ENCODE assay signal across 26 mouse cellular contexts in the genomic region with DNA sequence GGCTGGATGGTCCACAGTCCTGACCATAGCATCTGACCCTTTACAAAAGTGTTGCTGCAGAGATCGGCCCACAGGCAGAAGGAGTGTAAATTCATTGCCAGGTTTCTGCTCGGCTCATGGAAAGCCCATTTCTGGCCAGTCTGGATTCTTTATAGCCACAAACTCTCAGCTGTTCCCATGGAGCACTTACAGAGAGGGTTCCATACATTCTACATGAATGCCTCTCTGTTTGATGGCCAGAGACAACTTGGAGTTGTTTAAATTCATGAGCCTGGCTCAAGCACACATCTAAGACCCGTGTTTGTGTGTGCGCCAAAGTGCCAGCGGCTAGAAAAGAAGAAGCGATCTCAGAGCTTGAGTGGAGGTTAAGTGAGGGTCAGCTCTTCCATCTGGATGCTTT. TPM values are rescaled to one million over a fixed set of nuclear protein-coding genes. Genes with fewer than 3 reads are reported as not detected.
DNase-seq lines count a peak whose midpoint lies in the region; ATAC-seq and TF ChIP-seq lines count a peak whose summit lies in the region.
"Had no signal": no experiment of that assay in that cellular context is flagged by ENCODE, and none has a peak within 500 bp of the region (broad histone marks: within the 10 kb centered on the region; RNA-seq: fewer than 3 reads in every experiment).

No protein-coding gene starts in this region.

- no peaks in the 10 kb centered on the region for H3K9me3 ChIP-seq in heart, embryonic 10.5 days
- H3K9me3 ChIP-seq in lung, embryonic 15.5 days: no peaks in the 10 kb centered on the region
- no peaks in the 10 kb centered on the region for H3K9me3 ChIP-seq in lung, postnatal 0 days (ENCODE audit: low read length)
- no peaks in the 10 kb centered on the region for H3K9me3 ChIP-seq in embryonic facial prominence, embryonic 13.5 days
- H3K9me3 ChIP-seq in limb, embryonic 15.5 days: no peaks in the 10 kb centered on the region
- H3K9me3 ChIP-seq: heart, embryonic 12.5 days; hindbrain, embryonic 10.5 days; intestine, embryonic 15.5 days; liver, embryonic 12.5 days; midbrain, embryonic 10.5 days had no signal

- no peak overlapping the region for H3K4me2 ChIP-seq in lung, embryonic 15.5 days
- no peak overlapping the region for H3K4me2 ChIP-seq in lung, postnatal 0 days (replicated peaks; ENCODE audit: low read depth, low read length)
- H3K4me2 ChIP-seq in embryonic facial prominence, embryonic 13.5 days: no peak overlapping the region
- H3K4me2 ChIP-seq in limb, embryonic 15.5 days: no peak overlapping the region
- H3K4me2 ChIP-seq: heart, embryonic 12.5 days; intestine, embryonic 15.5 days; liver, embryonic 12.5 days had no signal

- TF ChIP-seq EP300 in lung, postnatal 0 days (IDR thresholded peaks at IDR 0.05): no peak

- H3K36me3 ChIP-seq in heart, embryonic 10.5 days: peaks cover 71% of the 10 kb centered on the region
- H3K36me3 ChIP-seq in lung, embryonic 15.5 days: peaks cover 35% of the 10 kb centered on the region
- H3K36me3 ChIP-seq in lung, postnatal 0 days (ENCODE audit: insufficient read depth, low read length): peaks cover 31% of the 10 kb centered on the region
- H3K36me3 ChIP-seq in embryonic facial prominence, embryonic 13.5 days: peaks cover 77% of the 10 kb centered on the region
- H3K36me3 ChIP-seq in limb, embryonic 15.5 days: peaks cover 78% of the 10 kb centered on the region

- H3K27ac ChIP-seq in heart, embryonic 10.5 days: peak overlapping the region; percentile 62; the same call in 1 of the 2 replicates
- peak overlapping the region; percentile 33; the same call in 1 of the 2 replicates for H3K27ac ChIP-seq in lung, embryonic 15.5 days
- H3K27ac ChIP-seq in lung, postnatal 0 days (ENCODE audit: low read length): no peak overlapping the region
- H3K27ac ChIP-seq in embryonic facial prominence, embryonic 13.5 days: peak overlapping the region; percentile 52
- peak overlapping the region; percentile 38 for H3K27ac ChIP-seq in limb, embryonic 15.5 days
- H3K27ac ChIP-seq: hindbrain, embryonic 10.5 days; hindbrain, postnatal 0 days; intestine, embryonic 15.5 days; liver, embryonic 12.5 days; midbrain, embryonic 10.5 days had no signal

- no peaks in the 10 kb centered on the region for H3K27me3 ChIP-seq in heart, embryonic 10.5 days (ENCODE audit: insufficient read depth, poor library complexity, severe bottlenecking)
- H3K27me3 ChIP-seq in lung, embryonic 15.5 days: no peaks in the 10 kb centered on the region
- H3K27me3 ChIP-seq in lung, postnatal 0 days (replicated peaks; ENCODE audit: insufficient read depth, low read length): no peaks in the 10 kb centered on the region
- H3K27me3 ChIP-seq in embryonic facial prominence, embryonic 13.5 days: no peaks in the 10 kb centered on the region
- no peaks in the 10 kb centered on the region for H3K27me3 ChIP-seq in limb, embryonic 15.5 days
- H3K27me3 ChIP-seq: heart, embryonic 12.5 days; intestine, embryonic 15.5 days; liver, embryonic 12.5 days; Patski had no signal

- WGBS in heart, embryonic 10.5 days: 82% methylated on average over 6 of the region's 6 CpGs
- WGBS in lung, embryonic 15.5 days: 38% methylated on average over 6 of the region's 6 CpGs
- WGBS in lung, postnatal 0 days: 47% methylated on average over 6 of the region's 6 CpGs
- 66% methylated on average over 6 of the region's 6 CpGs for WGBS in embryonic facial prominence, embryonic 13.5 days
- 55% methylated on average over 6 of the region's 6 CpGs for WGBS in limb, embryonic 15.5 days

- no peak overlapping the region for H3K9ac ChIP-seq in lung, embryonic 15.5 days
- H3K9ac ChIP-seq in lung, postnatal 0 days (replicated peaks; ENCODE audit: low read depth): no peak overlapping the region
- no peak overlapping the region for H3K9ac ChIP-seq in embryonic facial prominence, embryonic 13.5 days
- H3K9ac ChIP-seq in limb, embryonic 15.5 days: no peak overlapping the region
- H3K9ac ChIP-seq: heart, embryonic 12.5 days; intestine, embryonic 15.5 days; liver, embryonic 12.5 days; liver, postnatal 0 days had no signal

- DNase-seq in heart, embryonic 10.5 days (ENCODE audit: low spot score): no peak
- DNase-seq in heart, adult 11 months: no peak
- no peak for DNase-seq in lung, postnatal 0 days (ENCODE audit: low spot score)
- DNase-seq in layer of hippocampus, postnatal 10 days (ENCODE audit: low spot score in 2 of 2): no peak
- DNase-seq: cerebellum, adult 11 months; cerebellum, adult 9-10 months; cerebellum, postnatal 36 days; gastrocnemius, postnatal 25 days; heart, adult 18-20 months; heart, postnatal 10 days; kidney, postnatal 4 days; liver, postnatal 0 days; right cerebral cortex, adult 18-20 months; spleen, adult 18-20 months; thymus, postnatal 14 days had no signal

- peaks cover 29% of the 10 kb centered on the region for H3K4me1 ChIP-seq in heart, embryonic 10.5 days
- peaks cover 31% of the 10 kb centered on the region for H3K4me1 ChIP-seq in lung, embryonic 15.5 days
- H3K4me1 ChIP-seq in lung, postnatal 0 days (ENCODE audit: insufficient read depth, low read depth, low read length): no peaks in the 10 kb centered on the region
- H3K4me1 ChIP-seq in embryonic facial prominence, embryonic 13.5 days: peaks cover 17% of the 10 kb centered on the region
- H3K4me1 ChIP-seq in limb, embryonic 15.5 days: 0 out of 2 replicates have a peak, but pooled peaks cover 3% of the 10 kb centered on the region
- H3K4me1 ChIP-seq: liver, embryonic 12.5 days; midbrain, embryonic 10.5 days had no signal

- no peak for TF ChIP-seq CTCF in lung, postnatal 0 days (IDR thresholded peaks at IDR 0.05)

- ATAC-seq in lung, embryonic 15.5 days (ENCODE audit: borderline replicate concordance, extremely low read depth, low FRiP score, low TSS enrichment): no peak; the same call in 1 of the 2 replicates
- no peak for ATAC-seq in lung, postnatal 0 days
- no peak for ATAC-seq in embryonic facial prominence, embryonic 13.5 days (ENCODE audit: insufficient number of reproducible peaks, insufficient read depth, low FRiP score, low TSS enrichment, low read depth)
- ATAC-seq in limb, embryonic 15.5 days (ENCODE audit: insufficient number of reproducible peaks, low FRiP score, low TSS enrichment, low read depth): no peak
- ATAC-seq: forebrain, embryonic 14.5 days; liver, embryonic 12.5 days; liver, postnatal 0 days; Patski had no signal

- no peak overlapping the region for H3K4me3 ChIP-seq in heart, embryonic 10.5 days
- H3K4me3 ChIP-seq in lung, embryonic 15.5 days: no peak overlapping the region
- H3K4me3 ChIP-seq in lung, postnatal 0 days (ENCODE audit: low read depth, low read length): no peak overlapping the region
- no peak overlapping the region for H3K4me3 ChIP-seq in embryonic facial prominence, embryonic 13.5 days
- no peak overlapping the region for H3K4me3 ChIP-seq in limb, embryonic 15.5 days
- H3K4me3 ChIP-seq: heart, embryonic 12.5 days; hindbrain, embryonic 10.5 days; intestine, embryonic 15.5 days; liver, embryonic 12.5 days; midbrain, embryonic 10.5 days had no signal

RNA-seq across cellular contexts. Expression of a gene that starts 29.4 kb away (rescaled TPM):
- 31.4 and 33.6 TPM in 2 replicates for polyA plus RNA-seq in heart, embryonic 10.5 days (2016; fragmentation: Nextera tagmentation; extraction: Ambion mirVana)
- polyA plus RNA-seq in lung, embryonic 15.5 days (2015; fragmentation: Nextera tagmentation; extraction: Ambion mirVana): 35.5 and 36.4 TPM in 2 replicates
- polyA plus RNA-seq in lung, postnatal 0 days (2015; fragmentation: Nextera tagmentation; extraction: Ambion mirVana): 40.8 and 41.4 TPM in 2 replicates
- polyA plus RNA-seq in embryonic facial prominence, embryonic 13.5 days (2015; fragmentation: Nextera tagmentation; extraction: Ambion mirVana): 48.5 and 49.5 TPM in 2 replicates
- 46.0 and 47.6 TPM in 2 replicates for polyA plus RNA-seq in limb, embryonic 15.5 days (2015; fragmentation: Nextera tagmentation; extraction: Ambion mirVana)
- 10 to 100 TPM; 75.8 to 79.0 TPM for total RNA-seq in layer of hippocampus, postnatal 10 days (2021)

RNA-seq across cellular contexts. Expression of a gene that starts 43.2 kb away (rescaled TPM):
- 1.3 and 1.9 TPM in 2 replicates for polyA plus RNA-seq in heart, embryonic 10.5 days (2016; fragmentation: Nextera tagmentation; extraction: Ambion mirVana)
- 2.8 and 3.5 TPM in 2 replicates for polyA plus RNA-seq in lung, embryonic 15.5 days (2015; fragmentation: Nextera tagmentation; extraction: Ambion mirVana)
- 4.2 and 4.4 TPM in 2 replicates for polyA plus RNA-seq in lung, postnatal 0 days (2015; fragmentation: Nextera tagmentation; extraction: Ambion mirVana)
- 1.6 and 2.1 TPM in 2 replicates for polyA plus RNA-seq in embryonic facial prominence, embryonic 13.5 days (2015; fragmentation: Nextera tagmentation; extraction: Ambion mirVana)
- polyA plus RNA-seq in limb, embryonic 15.5 days (2015; fragmentation: Nextera tagmentation; extraction: Ambion mirVana): 1.1 TPM in 2 replicates
- total RNA-seq in layer of hippocampus, postnatal 10 days (2021): 10 to 100 TPM; 42.0 to 44.1 TPM
